Mouse (Mus musculus): ENCODE data around the gene Tspan17. TPM values are rescaled to one million over a fixed set of nuclear protein-coding genes. Genes with fewer than 3 reads are reported as not detected.

The Tspan17 gene
- polyA plus RNA-seq, 1 experiment: not detected

GRCm38 (mm10) chr13:54808067-54808466 lies 18.9 kb downstream of the Tspan17 start:
- no peak overlapping the region for H3K4me3 ChIP-seq (ENCODE audit: insufficient read depth, low read depth, low read length)
- WGBS: 87% methylated on average over 12 of the region's 12 CpGs
- H3K4me1 ChIP-seq (ENCODE audit: control insufficient read depth, insufficient read depth, low read length): no peaks in the 10 kb centered on the region
- no peak overlapping the region for H3K27ac ChIP-seq (ENCODE audit: insufficient read depth, low read depth, low read length)
- no peak for TF ChIP-seq POLR2A (IDR thresholded peaks at IDR 0.05; ENCODE audit: insufficient read depth, low read depth, low read length)
- no peak for TF ChIP-seq CTCF (IDR thresholded peaks at IDR 0.05; ENCODE audit: insufficient read depth, low read depth, low read length)

GRCm38 (mm10) chr13:54811476-54811875 lies 22.3 kb downstream of the Tspan17 start:
- 68% methylated on average over 7 of the region's 7 CpGs for WGBS
- Histone ChIP-seq H3K4me1 (ENCODE audit: control insufficient read depth, insufficient read depth, low read length) (no peaks in the 10 kb centered on the region), H3K27ac (ENCODE audit: insufficient read depth, low read depth, low read length) (no peak overlapping the region), H3K4me3 (ENCODE audit: insufficient read depth, low read depth, low read length) (no peak overlapping the region)
- TF ChIP-seq CTCF (IDR thresholded peaks at IDR 0.05; ENCODE audit: insufficient read depth, low read depth, low read length): no peak
- TF ChIP-seq POLR2A (IDR thresholded peaks at IDR 0.05; ENCODE audit: insufficient read depth, low read depth, low read length): no peak

GRCm38 (mm10) chr13:54813381-54813780 lies 24.2 kb downstream of the Tspan17 start:
- TF ChIP-seq POLR2A (IDR thresholded peaks at IDR 0.05; ENCODE audit: insufficient read depth, low read depth, low read length): no peak
- TF ChIP-seq CTCF (IDR thresholded peaks at IDR 0.05; ENCODE audit: insufficient read depth, low read depth, low read length): no peak
- Histone ChIP-seq H3K4me1 (ENCODE audit: control insufficient read depth, insufficient read depth, low read length) (no peaks in the 10 kb centered on the region), H3K27ac (ENCODE audit: insufficient read depth, low read depth, low read length) (no peak overlapping the region), H3K4me3 (ENCODE audit: insufficient read depth, low read depth, low read length) (no peak overlapping the region)
- 66% methylated on average over 9 of the region's 9 CpGs for WGBS

- H3K4me3 ChIP-seq (ENCODE audit: insufficient read depth, low read depth, low read length): no peak overlapping the region
- no peaks in the 10 kb centered on the region for H3K4me1 ChIP-seq (ENCODE audit: control insufficient read depth, insufficient read depth, low read length)
- no peak for TF ChIP-seq POLR2A (IDR thresholded peaks at IDR 0.05; ENCODE audit: insufficient read depth, low read depth, low read length)
- TF ChIP-seq CTCF (IDR thresholded peaks at IDR 0.05; ENCODE audit: insufficient read depth, low read depth, low read length): no peak
- WGBS: 54% methylated on average over 17 of the region's 17 CpGs
- no peak overlapping the region for H3K27ac ChIP-seq (ENCODE audit: insufficient read depth, low read depth, low read length)
These were observed 29.4 kb downstream of the Tspan17 start for GRCm38 (mm10) chr13:54818399-54819254.

GRCm38 (mm10) chr13:54821106-54821505 lies 31.9 kb downstream of the Tspan17 start:
- H3K4me3 ChIP-seq (ENCODE audit: insufficient read depth, low read depth, low read length): no peak overlapping the region
- 90% methylated on average over 4 of the region's 4 CpGs for WGBS
- H3K27ac ChIP-seq (ENCODE audit: insufficient read depth, low read depth, low read length): no peak overlapping the region
- H3K4me1 ChIP-seq (ENCODE audit: control insufficient read depth, insufficient read depth, low read length): no peaks in the 10 kb centered on the region
- TF ChIP-seq CTCF (IDR thresholded peaks at IDR 0.05; ENCODE audit: insufficient read depth, low read depth, low read length) (no peak), POLR2A (IDR thresholded peaks at IDR 0.05; ENCODE audit: insufficient read depth, low read depth, low read length) (no peak)

GRCm38 (mm10) chr13:54821931-54822330 lies 32.8 kb downstream of the Tspan17 start:
- TF ChIP-seq POLR2A (IDR thresholded peaks at IDR 0.05; ENCODE audit: insufficient read depth, low read depth, low read length): no peak
- no peak for TF ChIP-seq CTCF (IDR thresholded peaks at IDR 0.05; ENCODE audit: insufficient read depth, low read depth, low read length)
- WGBS: 84% methylated on average over 2 of the region's 2 CpGs
- Histone ChIP-seq H3K27ac (ENCODE audit: insufficient read depth, low read depth, low read length) (no peak overlapping the region), H3K4me1 (ENCODE audit: control insufficient read depth, insufficient read depth, low read length) (no peaks in the 10 kb centered on the region), H3K4me3 (ENCODE audit: insufficient read depth, low read depth, low read length) (no peak overlapping the region)

GRCm38 (mm10) chr13:54824111-54824931 lies 35.1 kb downstream of the Tspan17 start:
- WGBS: 26% methylated on average over 25 of the region's 25 CpGs
- TF ChIP-seq CTCF (IDR thresholded peaks at IDR 0.05; ENCODE audit: insufficient read depth, low read depth, low read length): no peak
- TF ChIP-seq POLR2A (IDR thresholded peaks at IDR 0.05; ENCODE audit: insufficient read depth, low read depth, low read length): no peak
- Histone ChIP-seq H3K27ac (ENCODE audit: insufficient read depth, low read depth, low read length) (no peak overlapping the region), H3K4me3 (ENCODE audit: insufficient read depth, low read depth, low read length) (no peak overlapping the region), H3K4me1 (ENCODE audit: control insufficient read depth, insufficient read depth, low read length) (0 out of 2 replicates have a peak, but pooled peaks cover under 1% of the 10 kb centered on the region)

- Histone ChIP-seq H3K4me3 (ENCODE audit: insufficient read depth, low read depth, low read length) (no peak overlapping the region), H3K4me1 (ENCODE audit: control insufficient read depth, insufficient read depth, low read length) (peaks cover 5% of the 10 kb centered on the region; the same call in 1 of the 2 replicates), H3K27ac (ENCODE audit: insufficient read depth, low read depth, low read length) (no peak overlapping the region)
- TF ChIP-seq POLR2A (IDR thresholded peaks at IDR 0.05; ENCODE audit: insufficient read depth, low read depth, low read length) (no peak), CTCF (IDR thresholded peaks at IDR 0.05; ENCODE audit: insufficient read depth, low read depth, low read length) (no peak)
- WGBS: 62% methylated on average over 7 of the region's 7 CpGs
These were observed 38.8 kb downstream of the Tspan17 start for GRCm38 (mm10) chr13:54827992-54828391.

GRCm38 (mm10) chr13:54828508-54828907 lies 39.3 kb downstream of the Tspan17 start:
- H3K4me1 ChIP-seq (ENCODE audit: control insufficient read depth, insufficient read depth, low read length): peaks cover 5% of the 10 kb centered on the region; the same call in 1 of the 2 replicates
- TF ChIP-seq CTCF (IDR thresholded peaks at IDR 0.05; ENCODE audit: insufficient read depth, low read depth, low read length): no peak
- TF ChIP-seq POLR2A (IDR thresholded peaks at IDR 0.05; ENCODE audit: insufficient read depth, low read depth, low read length): no peak
- no peak overlapping the region for H3K27ac ChIP-seq (ENCODE audit: insufficient read depth, low read depth, low read length)
- WGBS: 69% methylated on average over 6 of the region's 6 CpGs
- no peak overlapping the region for H3K4me3 ChIP-seq (ENCODE audit: insufficient read depth, low read depth, low read length)
